Mouse (Mus musculus): ENCODE measurements around the gene P2ry6.

DNA sequence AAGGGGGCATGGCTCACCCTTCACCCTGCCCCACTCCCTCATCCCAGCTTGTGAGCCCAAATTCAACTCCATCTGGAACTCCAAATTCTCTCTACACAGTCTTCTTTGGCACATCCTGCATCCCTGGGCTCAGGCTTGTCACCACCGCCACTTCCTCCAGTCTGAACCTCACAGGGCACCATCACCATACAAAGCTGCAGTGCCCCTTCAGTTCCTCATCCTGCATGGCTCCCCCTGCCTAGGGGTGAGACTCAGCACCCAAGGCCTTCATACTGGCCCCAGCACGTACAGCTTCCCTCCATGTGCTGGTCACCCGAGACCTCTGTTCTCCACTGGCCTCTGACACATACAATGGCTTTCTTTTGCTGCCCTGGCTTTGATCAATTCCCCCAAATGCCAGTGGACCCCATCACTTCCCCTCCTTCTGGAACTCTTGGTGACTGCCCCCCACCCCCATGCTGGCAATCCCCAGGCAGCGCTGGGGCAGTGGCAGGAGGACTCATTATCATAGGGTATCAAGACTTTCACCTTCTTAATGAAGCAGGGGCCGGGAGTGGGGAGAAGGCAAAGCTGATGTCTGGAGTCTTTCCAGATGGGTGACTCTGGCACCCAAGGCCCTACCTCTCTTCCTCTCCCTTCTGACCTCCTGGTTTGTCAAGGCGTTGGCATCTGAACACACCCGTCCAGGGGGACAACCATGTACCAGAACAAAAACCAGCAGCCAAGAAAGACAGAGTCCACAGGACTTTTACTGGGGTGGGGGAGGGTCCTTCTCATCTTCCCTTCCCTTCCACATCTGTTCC, 55.2 kb downstream of the P2ry6 start:
- TF ChIP-seq CTCF (IDR thresholded peaks at IDR 0.05; ENCODE audit: control insufficient read depth, insufficient read depth, low read length) (no peak), POLR2A (IDR thresholded peaks at IDR 0.05; ENCODE audit: borderline replicate concordance, control insufficient read depth, low read depth, low read length) (no peak)
